Mouse (Mus musculus) brain, embryonic 18.5 days (tissue): ENCODE measurements around the gene Adgrb3.

Experiments
- DNase-seq: peaks from one replicate; pipeline ENCODE4 v3.0.0-alpha.2; 2012; ENCODE audit warnings: low read depth, low spot score

Adgrb3 gene

GRCm38 (mm10) chr1:25828971-25829920 lies at the start of gene Adgrb3:
Adgrb3 (minus strand) TSS chr1:25829707.
- DNase-seq = no peak

GRCm38 (mm10) chr1:25877526-25877925 lies 48.0 kb upstream of the Adgrb3 start:
- no peak for DNase-seq

- DNase-seq = no peak
These were observed 28.0 kb upstream of the Adgrb3 start for GRCm38 (mm10) chr1:25857473-25857872.

- DNase-seq = no peak
These were observed 25.0 kb upstream of the Adgrb3 start for GRCm38 (mm10) chr1:25854451-25854978.

GRCm38 (mm10) chr1:25832260-25832659 lies 2.8 kb upstream of the Adgrb3 start:
- DNase-seq = no peak

- DNase-seq = no peak
These were observed 2.0 kb upstream of the Adgrb3 start for GRCm38 (mm10) chr1:25831521-25831900.

GRCm38 (mm10) chr1:25830757-25831520 lies 1.4 kb upstream of the Adgrb3 start:
- DNase-seq = no peak

GRCm38 (mm10) chr1:25829921-25830751 lies 629 bp upstream of the Adgrb3 start:
- DNase-seq = no peak

GRCm38 (mm10) chr1:25828071-25828755 lies 1.3 kb downstream of the Adgrb3 start:
- no peak for DNase-seq

- DNase-seq = no peak
These were observed 2.1 kb downstream of the Adgrb3 start for GRCm38 (mm10) chr1:25827436-25827835.

GRCm38 (mm10) chr1:25826771-25827170 lies 2.7 kb downstream of the Adgrb3 start:
- no peak for DNase-seq

GRCm38 (mm10) chr1:25824626-25825025 lies 4.9 kb downstream of the Adgrb3 start:
- no peak for DNase-seq

GRCm38 (mm10) chr1:25823961-25824360 lies 5.5 kb downstream of the Adgrb3 start:
- no peak for DNase-seq

GRCm38 (mm10) chr1:25815491-25815890 lies 14.0 kb downstream of the Adgrb3 start:
- DNase-seq = no peak

- no peak for DNase-seq
These were observed 50.7 kb downstream of the Adgrb3 start for GRCm38 (mm10) chr1:25778784-25779183.

- DNase-seq = no peak
These were observed 52.0 kb downstream of the Adgrb3 start for GRCm38 (mm10) chr1:25777459-25777858.

GRCm38 (mm10) chr1:25775440-25776130 lies 53.9 kb downstream of the Adgrb3 start:
- DNase-seq = no peak

GRCm38 (mm10) chr1:25768958-25769357 lies 60.5 kb downstream of the Adgrb3 start:
- DNase-seq = peak; percentile 46

GRCm38 (mm10) chr1:25755265-25755664 lies 74.2 kb downstream of the Adgrb3 start:
- DNase-seq = no peak

- no peak for DNase-seq
These were observed 75.0 kb downstream of the Adgrb3 start for GRCm38 (mm10) chr1:25754528-25754927.
